Mouse (Mus musculus): ENCODE results near the gene Il7r.

Il7r gene

DNA sequence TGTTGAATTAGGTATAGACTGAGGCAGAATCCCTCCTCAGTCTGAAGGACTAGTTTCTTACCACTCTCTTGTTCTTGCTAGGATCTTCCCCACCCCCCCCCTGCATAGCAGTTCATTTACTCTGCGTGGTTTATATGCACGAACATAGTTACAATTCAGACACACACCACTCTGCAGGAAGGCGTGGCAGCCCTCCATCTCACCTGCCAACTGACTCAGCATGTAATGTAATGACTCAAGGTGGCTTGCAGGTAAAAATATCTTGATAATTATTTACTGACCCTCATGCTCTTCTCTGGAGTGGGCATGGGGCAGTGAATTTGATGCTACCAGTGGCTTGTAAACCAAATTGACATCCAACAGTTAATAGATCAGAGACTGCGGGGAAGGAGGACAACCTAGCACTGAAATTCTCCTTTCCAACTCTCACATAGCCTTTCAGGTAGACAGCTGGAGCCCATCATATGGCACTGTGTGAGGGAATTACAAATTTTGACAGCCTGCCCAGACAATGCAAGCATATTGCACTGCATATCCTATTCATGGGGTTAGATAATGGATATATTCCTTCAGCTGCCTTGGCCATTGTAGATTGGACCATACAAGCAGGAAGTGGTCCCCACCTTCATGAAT lies 58.8 kb downstream of the Il7r start:
- no peak for DNase-seq (ENCODE audit: low spot score)

DNA sequence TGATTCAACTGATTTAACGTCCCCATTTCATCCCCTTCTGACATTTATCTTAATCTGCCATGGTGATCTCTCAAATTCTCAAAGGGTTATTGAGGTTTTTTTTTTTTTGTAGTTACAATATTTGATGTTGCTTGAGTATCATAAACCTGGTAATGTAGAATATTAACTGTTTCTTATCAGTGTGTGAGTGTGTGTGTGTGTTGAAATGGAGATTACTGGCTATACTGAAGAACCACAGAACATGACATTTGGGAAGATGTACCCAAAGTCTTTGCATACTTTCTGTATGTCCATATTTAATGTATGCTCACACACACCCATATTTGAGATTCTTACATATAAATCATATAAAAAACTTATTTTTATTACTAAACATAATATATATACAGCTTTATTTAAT lies 65.9 kb downstream of the Il7r start:
- DNase-seq (ENCODE audit: low spot score): no peak

DNA sequence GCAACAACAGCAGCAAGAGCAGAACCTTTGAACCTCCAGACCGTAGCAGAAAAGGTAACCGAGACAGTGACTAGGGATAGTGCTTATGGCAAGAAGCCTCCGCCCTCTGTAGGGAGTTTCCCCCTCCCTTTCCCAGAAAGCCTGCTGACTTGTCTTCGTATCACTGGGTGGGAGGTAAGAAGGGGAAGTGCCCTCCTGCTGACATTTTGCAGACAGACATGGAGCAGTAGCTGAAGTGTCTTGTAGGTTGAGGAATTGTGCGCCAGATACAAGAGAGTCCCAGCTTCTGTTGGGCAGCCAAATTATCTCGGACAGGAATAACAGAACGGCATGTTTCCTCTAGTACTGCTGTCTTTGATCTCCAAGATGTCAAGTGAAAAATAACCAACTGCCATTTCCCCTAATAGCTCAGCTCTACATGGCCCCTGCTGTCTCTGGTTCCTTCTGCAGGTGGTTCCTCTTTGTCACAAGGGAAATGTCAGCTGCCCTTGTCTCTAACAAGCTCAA lies 66.4 kb downstream of the Il7r start:
- DNase-seq (ENCODE audit: low spot score): no peak
